Comparison of ENCODE assay signal across 10 mouse cellular contexts in the genomic region with DNA sequence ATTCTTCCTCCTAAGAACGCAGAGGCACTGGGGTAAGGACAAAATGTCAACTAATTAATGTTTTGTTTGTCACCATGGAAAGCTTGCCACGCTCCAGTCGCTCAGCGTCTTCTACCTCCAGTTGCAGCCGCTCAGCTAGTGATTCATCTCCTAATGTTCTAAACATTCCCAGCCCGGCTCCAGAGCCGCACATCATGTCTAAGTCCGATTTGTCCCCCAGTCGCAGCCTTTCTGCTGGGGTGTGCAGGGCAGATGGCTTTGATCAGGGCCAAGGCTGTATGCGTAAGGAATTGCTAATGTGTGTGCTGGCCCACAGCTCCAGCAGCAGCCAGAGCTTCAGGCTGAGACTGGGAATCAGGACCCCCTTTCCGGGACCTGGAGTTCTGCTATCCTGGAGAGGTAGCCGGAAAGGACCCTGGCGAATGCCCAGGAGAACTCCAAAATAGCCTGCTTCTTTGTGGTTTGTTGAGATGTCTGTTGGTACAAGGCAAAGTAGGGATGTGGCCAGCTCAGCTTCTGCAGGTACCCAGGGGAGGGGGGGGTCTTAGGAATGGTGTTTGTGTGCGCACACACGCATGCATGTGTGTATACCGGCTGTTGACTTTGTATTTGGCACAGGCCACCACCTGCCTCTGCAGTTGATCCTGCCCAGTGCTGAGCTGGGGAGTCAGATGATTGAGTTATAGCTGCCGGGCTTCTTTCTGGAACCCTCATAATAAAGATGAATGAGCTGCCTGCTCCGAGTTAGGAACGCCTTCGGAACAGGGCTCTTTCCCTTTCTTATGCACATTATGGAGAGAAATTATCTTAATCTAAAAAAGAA.
A peak's percentile ranks its signal among the peaks of the same experiment; 100 is the strongest.
DNase-seq lines count a peak whose midpoint lies in the region.
"Had no signal": no experiment of that assay in that cellular context is flagged by ENCODE, and none has a peak within 500 bp of the region (broad histone marks: within the 10 kb centered on the region; RNA-seq: fewer than 3 reads in every experiment).

No protein-coding gene starts in this region.

- peak; percentile 27 to 40 for DNase-seq in adrenal gland, adult (ENCODE audit: inconsistent age in 2 of 2, low spot score in 1 of 2)
- DNase-seq in adrenal gland, adult 18-20 months (ENCODE audit: low spot score in 2 of 2), result no peak
- peak; percentile 44 for DNase-seq in kidney, postnatal 10 days
- DNase-seq in kidney, adult 11 months, result no peak
- peak; percentile 16 for DNase-seq in adrenal gland, postnatal 25 days
- peak; percentile 45 to 49 for DNase-seq in layer of hippocampus, postnatal 36 days
- DNase-seq in urinary bladder, postnatal 25 days (ENCODE audit: low spot score), result no peak
- no peak for DNase-seq in MN1 (ENCODE audit: low spot score)
- DNase-seq: cerebellum, adult 11-12 months; heart, adult 18-20 months had no signal

Comparison
In these comparisons a context has a peak if more than half of its experiments do, and no peak if none do; other contexts are left out.
1. DNase-seq: peak in adrenal gland, adult (2 of 2), kidney, postnatal 10 days (single experiment), adrenal gland, postnatal 25 days (single experiment) and layer of hippocampus, postnatal 36 days (2 of 2); none in adrenal gland, adult 18-20 months (0 of 2), kidney, adult 11 months (single experiment), urinary bladder, postnatal 25 days (single experiment) and MN1 (single experiment).